Mouse (Mus musculus) urinary bladder, postnatal 10 days (tissue): ENCODE measurements at regions not wholly inside any gene's neighbourhood (a gene's known extent, or its start where the extent isn't known, plus 50 kb on each side); places are given as distances from the start of the nearest gene placed in this dataset.
"Not testable (repeated sequence)": the region's sequence is repeated elsewhere in the genome, so short reads cannot be mapped to it uniquely, and the experiment has no call there.

Experiments used
- DNase-seq: peaks from one replicate; pipeline ENCODE4 v3.0.0; 2022; ENCODE audit warnings: low spot score

- no peak for DNase-seq
Observed at GRCm38 (mm10) chr16:93342701-93343100, 261.2 kb downstream of the Setd4 start.

- DNase-seq = no peak
Observed at GRCm38 (mm10) chr16:93341791-93342190, 262.1 kb downstream of the Setd4 start.

DNA sequence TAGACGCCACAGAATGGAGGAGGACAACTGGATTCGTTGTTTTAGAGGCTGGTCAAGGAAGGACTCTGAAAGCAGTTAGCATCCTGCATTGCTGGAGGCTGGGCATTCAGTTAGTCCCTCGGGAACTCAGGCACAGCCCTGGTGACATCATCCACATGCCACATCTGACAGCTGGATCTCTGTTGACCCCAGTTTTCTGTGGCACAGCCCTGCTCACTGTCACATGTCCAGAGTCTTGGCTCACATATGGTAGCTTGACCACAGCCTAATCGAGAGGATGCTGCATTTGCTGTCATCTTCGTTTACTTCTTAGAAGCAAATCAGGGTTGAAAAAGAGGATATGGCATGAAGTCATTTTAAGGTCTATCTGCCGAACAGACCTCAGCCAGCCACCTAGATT is 265.1 kb downstream of the Setd4 start:
- no peak for DNase-seq

DNA sequence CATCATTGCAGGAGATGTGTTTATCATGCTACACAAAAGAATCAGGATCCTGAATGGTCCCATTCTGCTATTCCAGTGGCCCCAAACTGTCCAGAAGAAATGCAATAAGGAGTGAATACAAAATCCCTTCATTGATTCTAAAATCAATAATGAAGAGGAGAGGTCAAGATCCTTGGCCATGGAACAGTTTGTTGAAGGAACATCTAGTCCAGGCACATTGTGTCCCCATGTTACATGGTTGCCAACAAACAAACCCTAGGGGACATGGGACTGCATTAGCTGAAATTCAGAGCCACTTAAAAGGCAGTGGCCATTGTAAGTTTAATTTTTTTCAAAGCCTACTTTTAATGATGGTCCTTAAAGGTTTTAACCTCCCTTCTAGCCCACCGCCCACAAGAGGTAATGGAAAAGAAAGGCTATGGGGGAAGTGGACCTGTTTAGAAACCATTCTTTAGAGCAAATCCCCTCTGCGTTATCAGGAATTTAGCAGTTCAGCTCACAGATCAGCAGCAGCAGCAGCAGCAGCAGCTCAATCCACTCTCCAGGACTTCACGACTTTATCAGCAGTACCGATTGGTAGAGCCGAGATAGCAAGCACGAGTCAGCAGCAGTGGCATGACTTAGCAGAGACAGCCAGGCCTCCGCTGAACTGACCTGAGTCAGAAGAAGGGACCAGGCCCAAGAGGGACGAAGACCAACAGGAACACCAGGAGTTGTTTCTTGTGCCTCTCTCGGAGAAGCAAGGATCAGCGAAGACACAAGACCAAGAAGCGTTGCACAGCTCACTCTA is 268.3 kb downstream of the Setd4 start:
- DNase-seq = no peak

- no peak for DNase-seq
Observed at GRCm38 (mm10) chr16:93333654-93334053, 270.2 kb downstream of the Setd4 start.

GRCm38 (mm10) chr16:93328680-93329395 is 275.0 kb downstream of the Setd4 start:
- DNase-seq = no peak

DNA sequence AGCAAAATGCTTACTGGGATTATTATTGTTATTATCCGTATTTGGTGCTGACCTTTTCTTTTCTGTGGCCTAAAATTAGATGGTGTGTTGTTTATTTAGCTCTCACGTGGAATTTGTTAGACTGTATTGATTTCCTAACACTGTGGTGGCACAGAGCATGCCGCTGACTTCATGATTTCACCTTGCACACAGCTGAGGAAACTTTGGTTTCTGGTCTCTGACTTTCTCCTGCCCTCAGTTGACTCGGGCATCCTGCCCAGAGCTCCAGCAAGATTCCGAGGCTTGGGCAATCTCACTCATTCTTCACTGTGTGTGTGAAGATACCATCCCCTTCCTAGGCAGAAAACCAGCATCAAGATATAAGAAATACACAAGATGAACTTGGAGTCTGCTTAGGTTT is 279.0 kb downstream of the Setd4 start:
- DNase-seq = no peak

DNA sequence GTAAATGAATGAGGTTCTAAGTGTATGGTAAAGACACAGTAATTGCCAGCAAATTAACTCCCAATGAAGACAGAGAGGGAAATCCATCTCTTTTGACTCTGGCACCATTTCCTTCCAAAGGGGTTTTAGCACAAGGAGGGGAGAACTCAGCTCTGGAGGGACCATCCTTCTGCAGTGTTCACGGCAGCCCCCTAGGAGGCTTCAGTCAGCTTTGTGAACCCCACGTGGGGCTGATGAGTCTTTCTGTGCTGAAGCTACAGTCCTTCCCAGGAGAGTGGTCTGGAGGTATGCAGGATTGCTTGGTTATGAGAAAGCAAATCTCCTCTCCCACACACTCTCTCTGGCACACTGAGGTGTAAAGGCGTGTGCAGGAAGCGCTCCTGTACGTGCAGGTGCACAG is 280.7 kb downstream of the Setd4 start:
- no peak for DNase-seq

GRCm38 (mm10) chr16:93319581-93319980 is 284.3 kb downstream of the Setd4 start:
- DNase-seq = no peak

DNA sequence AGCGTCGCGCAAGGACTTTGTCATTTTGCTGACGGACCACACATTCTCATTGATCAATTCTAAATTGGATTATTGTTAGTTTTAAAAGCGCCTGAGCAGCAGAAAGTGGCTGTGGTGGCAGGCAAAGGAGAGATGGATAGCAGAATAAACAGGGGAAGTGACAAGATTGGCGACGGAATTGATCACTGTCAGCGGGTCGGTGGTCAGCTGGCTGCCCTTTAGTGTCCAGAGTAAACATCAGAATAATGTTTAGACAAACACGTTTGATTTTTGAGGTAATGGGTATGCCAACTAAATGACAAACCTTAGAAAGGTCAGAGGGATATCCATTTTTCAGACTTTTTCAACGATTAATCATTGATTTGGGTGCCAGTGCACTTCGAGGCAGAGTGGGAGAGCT is 292.2 kb downstream of the Setd4 start:
- no peak for DNase-seq

- no peak for DNase-seq
Observed at GRCm38 (mm10) chr16:93308666-93309360, 295.1 kb downstream of the Setd4 start.

GRCm38 (mm10) chr16:93306951-93307350 is 296.9 kb downstream of the Setd4 start:
- DNase-seq = no peak

GRCm38 (mm10) chr16:93306140-93306539 is 297.7 kb downstream of the Setd4 start:
- DNase-seq = not testable (repeated sequence)

- DNase-seq = no peak
Observed at GRCm38 (mm10) chr16:93294430-93294829, 309.4 kb downstream of the Setd4 start.

DNA sequence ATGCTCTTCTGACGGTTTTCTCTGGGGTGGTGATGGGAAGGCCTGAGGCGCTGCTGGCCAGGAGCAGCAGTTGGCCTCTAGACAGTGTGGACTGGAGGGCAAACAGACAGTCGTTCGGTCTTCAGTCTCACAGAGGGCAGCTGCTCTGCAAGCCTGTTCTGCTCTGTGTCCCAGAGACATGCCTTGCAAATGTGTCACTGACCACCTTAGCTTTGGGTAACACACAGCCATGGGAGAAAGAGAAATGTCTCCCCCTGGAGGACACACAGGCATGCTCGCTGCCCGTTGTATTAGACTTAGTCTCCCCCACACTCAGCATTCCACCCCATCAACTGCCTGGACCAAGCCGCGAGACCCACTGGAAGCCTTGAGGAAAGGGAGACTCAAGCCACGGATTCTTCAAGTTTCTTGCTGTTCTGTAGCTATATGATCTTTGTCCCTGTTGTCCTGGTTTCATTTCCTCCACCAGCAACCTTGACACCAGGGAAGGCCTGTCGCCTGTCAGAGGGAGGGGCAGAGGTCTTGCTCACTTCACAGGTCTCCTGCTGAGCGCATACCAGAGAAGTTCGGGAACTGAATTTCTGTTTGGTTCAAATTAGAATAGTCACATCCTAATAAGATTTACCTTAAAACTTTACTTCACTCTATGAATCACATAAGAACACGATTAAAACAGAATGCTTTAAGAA is 310.8 kb downstream of the Setd4 start:
- peak; percentile 24 for DNase-seq

- DNase-seq = no peak
Observed at GRCm38 (mm10) chr16:93292181-93292834, 311.6 kb downstream of the Setd4 start.

- no peak for DNase-seq
Observed at GRCm38 (mm10) chr16:93288036-93288435, 315.8 kb downstream of the Setd4 start.

- DNase-seq = no peak
Observed at GRCm38 (mm10) chr16:93287520-93287919, 316.3 kb downstream of the Setd4 start.

GRCm38 (mm10) chr16:93286816-93287215 is 317.0 kb downstream of the Setd4 start:
- DNase-seq = no peak

DNA sequence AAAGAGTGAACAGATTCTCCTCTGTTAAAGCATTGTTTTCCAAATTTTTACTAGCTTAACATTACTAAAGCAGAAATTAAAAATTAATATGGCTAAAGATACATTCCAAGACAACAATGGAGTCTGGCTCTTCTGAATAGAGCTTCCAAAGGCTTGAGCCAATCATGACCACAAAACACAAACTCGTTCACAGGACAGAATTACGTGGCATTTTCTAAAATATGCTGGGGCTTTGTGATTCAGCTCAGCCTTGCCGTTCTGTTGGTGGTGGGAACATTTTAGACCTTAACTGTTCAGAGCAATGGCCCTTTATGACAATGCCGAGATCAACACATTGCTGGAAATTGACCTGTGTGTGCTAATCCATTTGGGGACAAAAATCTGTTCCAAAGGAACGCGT is 318.7 kb downstream of the Setd4 start:
- no peak for DNase-seq

- DNase-seq = no peak
Observed at GRCm38 (mm10) chr16:93281715-93282114, 322.1 kb downstream of the Setd4 start.

DNA sequence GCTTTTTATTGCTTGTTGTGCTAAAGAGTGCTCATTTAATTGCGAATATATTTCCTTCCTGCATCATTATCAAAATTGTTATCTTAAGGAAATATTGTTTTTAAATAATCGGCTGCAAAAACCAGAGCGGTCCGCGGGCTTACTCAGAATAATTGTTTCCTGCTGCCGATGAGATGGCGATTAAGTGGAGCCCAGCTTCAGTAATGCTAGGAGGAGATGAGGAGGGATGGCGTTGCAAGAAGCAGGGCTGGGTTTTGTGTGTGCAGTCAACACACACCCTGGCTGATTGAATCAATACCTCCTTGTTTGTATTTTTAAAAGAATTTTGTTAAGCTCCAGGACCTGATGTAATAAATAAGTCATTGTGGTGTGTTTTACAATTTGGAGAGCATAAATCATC is 331.2 kb downstream of the Setd4 start:
- DNase-seq = no peak
